Mouse (Mus musculus) lung, adult 18-20 months (tissue): ENCODE results near the gene Hhat.
A peak's percentile ranks its signal among the peaks of the same experiment; 100 is the strongest.

Experiments used
- DNase-seq, 2 experiments: peaks; one replicate each; pipeline ENCODE4 v3.0.0; 2022; ENCODE audit warnings: mixed read lengths in 2 of 2

Hhat gene

DNA sequence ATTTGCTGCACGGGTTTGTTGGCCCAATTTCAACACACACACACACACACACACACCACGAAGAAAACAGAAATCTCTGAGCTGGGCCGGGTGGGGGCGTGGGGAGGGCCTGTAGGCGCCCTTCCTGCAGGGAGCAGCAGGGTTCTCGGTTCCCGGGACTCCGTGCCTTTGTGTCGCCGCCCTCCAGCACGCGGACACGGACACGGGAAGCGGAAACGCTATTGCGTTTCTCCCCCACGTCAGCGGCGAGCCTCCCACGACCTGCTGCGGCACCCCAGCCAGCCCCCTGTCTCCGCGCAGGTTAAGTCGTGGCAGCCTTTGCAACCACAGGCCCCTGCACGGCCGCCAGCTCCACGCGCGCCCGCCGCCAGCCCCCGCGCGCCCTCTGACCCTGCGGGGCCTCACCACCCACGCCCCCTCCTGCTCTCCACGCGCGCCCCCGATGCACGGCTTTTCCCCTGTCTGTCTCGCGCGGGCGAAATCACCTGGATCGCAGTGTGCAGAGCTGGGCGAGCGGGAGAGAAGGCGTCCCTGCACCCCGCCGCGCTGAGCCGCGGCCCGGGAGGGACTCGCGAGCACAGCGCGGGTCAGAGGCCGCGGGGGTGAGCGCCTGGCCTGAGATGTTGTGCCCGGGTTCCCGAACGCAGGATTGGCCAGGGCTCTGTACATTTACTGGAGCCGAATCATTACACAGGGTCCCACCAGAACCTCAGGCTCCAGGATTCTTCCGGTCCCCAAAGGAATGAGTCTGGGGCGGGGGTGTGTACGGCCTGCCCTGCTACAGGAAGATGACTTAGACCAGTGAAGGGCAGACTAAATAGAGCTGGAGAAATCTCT, at the start of gene Hhat:
TSS of gene Hhat (minus strand) at position 729 of the 837 bp plus-strand sequence.
- peak; percentile 73 to 74 for DNase-seq

GRCm38 (mm10) chr1:192818334-192818733, 47.3 kb upstream of the Hhat start:
- DNase-seq: no peak

GRCm38 (mm10) chr1:192815789-192816188, 44.8 kb upstream of the Hhat start:
- DNase-seq: no peak

DNA sequence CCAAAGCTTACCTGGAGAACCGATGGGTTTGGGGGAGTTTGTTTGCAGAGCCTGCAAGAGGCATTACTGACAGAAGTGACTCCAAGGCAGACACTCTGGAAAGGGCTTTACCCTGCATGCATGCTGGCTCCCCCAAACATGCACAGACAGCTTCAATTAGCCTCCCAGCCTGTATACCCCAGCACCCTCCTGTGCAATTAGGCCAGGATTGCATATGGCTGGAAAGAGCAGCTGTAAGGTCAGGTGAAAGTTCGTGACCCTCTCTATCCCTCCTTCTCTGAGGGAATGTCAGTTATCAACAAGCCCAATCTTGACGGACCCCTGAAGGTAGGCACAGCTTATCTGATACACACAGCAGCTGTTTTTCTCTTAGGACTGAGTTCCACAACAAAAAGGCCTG, 43.7 kb upstream of the Hhat start:
- no peak for DNase-seq

DNA sequence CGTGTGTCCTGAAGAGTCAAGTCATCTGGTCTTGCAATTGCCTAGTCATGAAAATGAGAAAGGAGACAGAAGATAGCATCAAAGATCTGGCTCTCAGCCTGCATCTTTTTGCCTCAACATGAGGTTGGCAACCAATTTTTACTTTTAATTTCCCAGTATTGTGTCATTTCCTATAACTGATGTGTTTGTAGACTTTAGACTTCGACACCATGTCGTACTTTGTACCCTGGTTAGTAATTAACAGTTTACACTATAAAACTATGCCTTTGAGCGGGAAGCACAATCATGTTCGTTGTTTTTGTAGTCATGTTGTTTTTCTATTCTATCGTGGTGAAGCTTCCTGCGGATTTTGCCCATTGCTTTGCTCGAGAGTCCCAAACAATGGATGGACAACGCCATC, 41.7 kb upstream of the Hhat start:
- no peak for DNase-seq

GRCm38 (mm10) chr1:192812290-192812689, 41.3 kb upstream of the Hhat start:
- DNase-seq: no peak

GRCm38 (mm10) chr1:192806168-192807157, 35.4 kb upstream of the Hhat start:
- DNase-seq: no peak

DNA sequence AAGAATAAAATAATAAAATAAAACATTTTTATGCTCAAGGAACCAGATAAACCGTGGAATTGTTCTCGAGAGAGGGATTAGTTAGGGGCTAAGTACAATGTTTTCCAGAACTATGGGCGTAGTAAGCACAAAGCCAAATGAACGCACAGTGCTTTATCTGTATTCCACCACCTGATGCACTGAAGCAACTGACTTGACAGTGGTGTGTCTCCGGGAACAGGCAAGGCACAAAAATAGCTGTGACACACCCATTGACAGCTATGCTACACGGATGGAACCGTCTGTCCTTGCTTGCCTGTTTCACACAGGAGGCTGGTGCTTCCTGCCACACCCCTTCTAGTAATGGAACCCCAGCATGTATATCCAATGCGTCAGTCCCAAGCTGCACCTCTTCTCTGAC, 29.3 kb upstream of the Hhat start:
- no peak for DNase-seq

- no peak for DNase-seq
Observed at GRCm38 (mm10) chr1:192799165-192799991, 28.4 kb upstream of the Hhat start.

- no peak for DNase-seq
Observed at GRCm38 (mm10) chr1:192798212-192799164, 27.5 kb upstream of the Hhat start.

DNA sequence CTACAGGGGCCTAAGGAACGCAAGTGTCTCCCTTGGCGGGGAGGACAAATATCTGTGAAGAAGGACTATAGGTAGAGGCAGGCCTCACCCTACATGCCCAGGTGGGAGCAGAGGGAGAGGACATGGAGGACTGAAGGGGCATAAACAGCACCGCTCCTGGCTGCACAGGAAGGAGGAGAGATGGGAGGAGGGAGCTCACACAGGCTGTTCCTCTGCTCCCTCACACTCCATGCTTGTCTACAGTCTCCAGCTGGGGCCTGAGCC, 25.9 kb upstream of the Hhat start:
- DNase-seq: no peak

DNA sequence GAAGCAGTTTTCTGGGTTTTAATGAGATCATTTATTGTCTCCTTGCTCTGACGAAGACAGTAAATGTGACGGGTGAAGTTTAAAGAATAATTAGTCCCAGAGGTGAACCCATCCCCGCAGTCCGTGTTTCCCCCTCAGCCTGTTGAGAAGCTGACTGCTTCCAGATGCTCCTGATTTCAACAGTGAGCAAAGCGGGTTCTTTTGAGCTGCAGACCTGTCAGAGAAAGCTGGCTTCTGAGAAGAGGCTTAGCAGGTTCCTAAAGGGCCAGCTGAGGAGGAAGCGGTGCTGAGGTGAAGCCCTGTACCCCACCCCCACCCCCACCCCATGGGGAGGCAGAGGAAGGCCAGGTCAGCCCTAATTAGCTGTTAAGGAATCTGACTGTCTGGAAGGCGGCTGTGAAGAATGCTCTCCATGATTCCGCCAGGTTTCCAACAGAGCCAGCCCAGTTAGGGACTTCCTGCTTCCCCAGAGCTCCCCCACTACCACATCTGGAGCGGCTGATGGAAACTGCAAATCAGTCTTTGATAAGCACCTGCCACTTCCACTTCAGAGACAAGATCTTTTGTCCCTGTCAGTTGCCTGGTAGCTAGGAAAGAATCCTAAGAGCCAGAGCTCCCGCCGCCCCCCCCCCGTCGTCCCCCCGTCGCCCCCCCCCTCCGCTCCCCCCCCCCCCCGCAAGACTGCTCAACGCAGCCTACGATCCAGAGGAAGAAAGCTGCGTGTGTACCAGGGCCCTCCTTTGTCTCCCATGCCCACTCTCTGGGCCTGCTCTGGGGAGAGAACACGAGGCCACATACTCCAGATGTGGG, 25.4 kb upstream of the Hhat start:
- DNase-seq: no peak

DNA sequence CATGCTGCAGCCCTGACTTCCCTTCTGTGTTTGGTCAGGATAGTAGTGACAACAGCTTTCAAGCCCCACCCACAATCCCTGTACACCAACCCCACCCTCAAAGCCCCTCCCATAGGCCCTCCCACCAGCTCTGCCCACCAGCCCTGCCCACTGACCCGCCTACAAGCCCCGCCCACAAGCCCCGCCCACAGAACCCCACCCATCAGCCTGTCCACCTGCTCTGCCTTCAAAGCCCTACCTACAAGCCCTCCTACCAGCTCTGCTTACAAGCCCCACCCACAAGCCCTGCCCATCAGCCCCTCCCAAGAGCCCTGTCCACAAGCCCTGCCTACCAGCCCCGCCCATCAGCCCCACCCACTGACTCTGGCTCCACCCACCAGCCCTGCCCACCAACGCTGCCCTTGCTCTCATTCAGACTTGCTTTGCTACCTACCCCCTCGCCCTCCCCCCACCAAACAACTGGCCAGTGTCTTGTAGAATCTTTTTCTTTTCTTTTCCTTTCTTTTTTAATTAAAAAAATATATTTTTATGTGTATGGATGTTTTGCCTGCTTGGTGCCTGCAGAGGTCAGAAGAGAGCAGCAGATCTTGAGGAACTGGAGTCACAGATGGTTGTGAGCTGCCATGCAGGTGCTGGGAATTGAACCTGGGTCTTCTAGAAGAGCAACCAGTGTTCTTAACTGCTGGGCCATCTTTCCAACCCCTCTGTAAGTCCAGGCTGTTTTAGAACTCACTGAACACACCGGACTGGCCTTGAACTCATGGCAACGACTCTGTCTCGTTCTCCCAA, 24.1 kb upstream of the Hhat start:
- no peak for DNase-seq

GRCm38 (mm10) chr1:192791897-192792361, 20.9 kb upstream of the Hhat start:
- DNase-seq: no peak

- no peak for DNase-seq
Observed at GRCm38 (mm10) chr1:192790442-192790841, 19.4 kb upstream of the Hhat start.

- DNase-seq: peak; percentile 53 to 62
Observed at GRCm38 (mm10) chr1:192789828-192790227, 18.8 kb upstream of the Hhat start.

GRCm38 (mm10) chr1:192789111-192789522, 18.1 kb upstream of the Hhat start:
- DNase-seq: peak; percentile 53 to 59

- no peak for DNase-seq
Observed at GRCm38 (mm10) chr1:192786194-192786593, 15.2 kb upstream of the Hhat start.

DNA sequence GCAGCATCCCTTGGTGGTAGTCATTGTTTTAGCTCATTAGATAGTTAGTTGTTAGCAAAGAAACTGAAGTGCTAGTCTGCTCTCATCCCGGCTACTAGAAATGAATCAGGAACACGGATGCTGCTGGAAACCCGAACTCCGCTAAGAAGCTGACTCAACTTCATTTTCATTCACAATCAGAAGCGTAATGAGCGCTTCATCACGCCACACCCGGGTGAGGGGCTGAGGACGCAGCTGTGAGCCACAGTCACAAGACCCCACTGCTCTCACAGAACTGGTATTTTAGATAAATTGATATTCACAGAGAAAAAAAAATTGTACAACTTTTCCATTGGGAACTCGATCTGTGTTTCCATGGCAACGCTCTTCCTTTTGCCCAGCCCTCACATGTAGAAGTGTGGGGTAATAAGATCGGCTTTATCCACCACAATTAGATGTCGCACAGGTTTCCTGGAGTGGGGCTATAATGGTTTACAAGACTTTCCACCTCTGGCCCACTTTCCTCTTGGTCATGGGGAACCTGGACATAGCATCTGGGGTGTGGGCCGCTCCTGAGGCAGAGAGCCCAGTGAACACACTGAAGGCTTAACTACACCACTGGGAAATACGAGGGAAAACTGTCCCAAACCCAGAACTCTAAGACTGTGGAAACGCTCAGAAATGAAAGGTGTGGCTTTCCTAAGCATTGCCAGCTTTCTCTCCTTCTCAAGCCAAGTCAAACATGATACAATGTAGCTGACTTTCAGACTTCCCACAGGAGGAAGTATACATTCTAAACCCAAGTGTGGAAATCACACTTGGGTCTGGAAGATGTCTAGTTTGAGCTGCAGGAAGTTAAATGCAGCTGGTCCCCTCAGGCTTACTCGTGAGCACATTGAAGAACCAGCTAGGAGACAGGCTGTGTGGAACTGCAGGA, 14.3 kb upstream of the Hhat start:
- no peak for DNase-seq
